Mouse (Mus musculus): ENCODE results near the gene Txndc5.

- TF ChIP-seq CTCF (IDR thresholded peaks at IDR 0.05; ENCODE audit: low read depth) (no peak), EP300 (IDR thresholded peaks at IDR 0.05; ENCODE audit: low read depth) (no peak)
These were observed 36.6 kb upstream of the Txndc5 start for GRCm38 (mm10) chr13:38565245-38565644.

All from liver, postnatal 0 days (tissue).